Mouse (Mus musculus) brain, embryonic 14.5 days (tissue): ENCODE data around the gene Rpl39l. TPM values are rescaled to one million over a fixed set of nuclear protein-coding genes. Genes with fewer than 3 reads are reported as not detected.

Source experiments
- polyA plus RNA-seq: library from polyadenylated mRNA; depleted of rRNA; stranded (reverse); fragments of >200 nt; gene quantifications from 2 replicates; pipeline ENCODE4 v1.2.3, GENCODE M21; 2012; rRNA removed

Gene Rpl39l
- polyA plus RNA-seq, 1 experiment = 2.5 TPM

Other genes starting within 250 kb of the Rpl39l start
- 0.83 and 2.1 TPM in 2 replicates for gene Grin2a, start 174.7 kb upstream of the Rpl39l start, polyA plus RNA-seq
- gene Atf7ip2, start 22.5 kb downstream of the Rpl39l start, polyA plus RNA-seq = 0.11 and 0.22 TPM in 2 replicates
- gene Emp2, start 143.7 kb downstream of the Rpl39l start, polyA plus RNA-seq = 6.8 and 9.9 TPM in 2 replicates
- 3.8 and 6.5 TPM in 2 replicates for gene Tekt5, start 225.3 kb downstream of the Rpl39l start, polyA plus RNA-seq
- gene Nubp1, start 241.7 kb downstream of the Rpl39l start, polyA plus RNA-seq = 43.1 and 50.7 TPM in 2 replicates